Mouse (Mus musculus): Measurements from ENCODE around the gene Apol8. TPM values are rescaled to one million over a fixed set of nuclear protein-coding genes. Genes with fewer than 3 reads are reported as not detected.
A peak's percentile ranks its signal among the peaks of the same experiment; 100 is the strongest.

Apol8 gene
- total RNA-seq, 2 experiments from 2014 or later = not detected

DNA sequence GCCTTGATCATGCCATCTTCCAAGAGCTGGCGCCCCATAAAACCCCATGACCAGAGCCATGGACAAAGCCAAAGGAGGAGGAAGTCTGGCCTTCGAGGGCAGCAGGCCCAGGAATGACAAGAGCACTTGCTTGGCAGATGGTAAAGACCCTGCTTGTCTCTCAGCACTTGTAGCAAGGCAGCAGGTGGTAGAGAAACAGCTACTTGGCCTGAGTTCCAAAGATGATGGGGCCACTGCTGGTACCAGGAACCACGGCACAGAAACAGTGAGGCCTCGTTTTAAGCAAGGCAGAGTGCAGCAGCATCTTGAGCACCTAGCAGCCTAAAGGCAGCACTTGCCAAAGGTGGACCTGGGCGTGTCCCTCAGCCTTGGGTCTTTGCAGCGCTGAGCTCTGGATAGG, 31.6 kb upstream of the Apol8 start:
- no peak for DNase-seq (ENCODE audit: low spot score in 2 of 2)

DNA sequence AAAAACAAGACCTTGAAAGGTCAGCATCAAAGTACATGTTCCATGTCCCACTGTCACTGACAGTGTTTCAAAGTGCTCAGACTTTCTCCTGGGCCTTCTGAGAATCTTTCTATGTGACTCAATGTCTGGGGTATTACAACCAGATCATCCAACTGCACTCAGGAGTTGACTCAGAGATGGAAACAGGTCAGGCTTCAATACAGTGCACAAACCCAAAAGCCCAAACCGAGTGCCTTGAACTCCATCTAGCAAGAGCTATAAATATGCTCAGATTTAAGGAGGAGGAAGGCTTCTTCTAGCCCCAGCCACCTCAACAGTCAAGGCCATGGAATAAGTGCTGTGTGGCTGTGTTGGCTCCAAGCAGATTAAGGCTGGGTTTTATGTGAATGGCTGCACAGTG, 29.0 kb upstream of the Apol8 start:
- no peak for DNase-seq (ENCODE audit: low spot score in 2 of 2)

DNA sequence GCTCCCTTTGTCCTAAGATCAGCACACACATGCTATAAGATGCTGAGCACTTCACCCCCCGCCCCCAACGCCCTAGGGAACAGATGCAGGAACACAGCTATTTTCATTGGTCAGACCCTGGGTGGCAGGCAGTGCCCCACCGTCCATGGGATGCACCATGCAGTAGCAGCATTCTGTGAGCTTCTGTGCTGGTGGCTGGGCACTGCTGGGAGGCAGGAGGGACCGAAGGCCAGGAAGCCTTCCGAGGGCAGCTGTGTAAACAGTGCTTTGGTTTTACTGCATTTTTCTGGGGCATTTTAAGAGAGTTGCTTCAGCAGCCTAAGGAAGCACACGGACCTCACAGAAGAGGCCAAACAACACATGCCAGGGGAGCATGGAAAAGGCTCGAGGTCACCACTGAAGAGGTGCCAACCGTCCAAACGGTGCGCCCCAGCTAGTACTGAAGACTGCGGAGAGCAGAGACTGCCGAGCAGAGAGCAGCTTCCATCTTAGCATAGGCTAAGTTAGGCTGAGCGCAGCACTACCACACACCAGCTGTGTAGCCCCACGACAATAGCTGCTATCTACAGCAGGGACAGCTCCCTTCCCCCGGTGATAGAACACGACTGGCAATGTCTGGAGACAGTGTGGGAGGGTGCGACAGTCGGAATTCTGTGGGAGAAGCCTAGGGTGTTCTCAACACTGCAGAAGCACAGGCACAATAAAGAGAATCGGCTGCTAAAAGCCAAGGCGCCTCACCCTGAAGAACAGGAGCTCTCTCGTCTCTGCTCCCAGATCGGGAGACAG, 27.4 kb upstream of the Apol8 start:
- no peak for DNase-seq (ENCODE audit: low spot score in 2 of 2)

DNA sequence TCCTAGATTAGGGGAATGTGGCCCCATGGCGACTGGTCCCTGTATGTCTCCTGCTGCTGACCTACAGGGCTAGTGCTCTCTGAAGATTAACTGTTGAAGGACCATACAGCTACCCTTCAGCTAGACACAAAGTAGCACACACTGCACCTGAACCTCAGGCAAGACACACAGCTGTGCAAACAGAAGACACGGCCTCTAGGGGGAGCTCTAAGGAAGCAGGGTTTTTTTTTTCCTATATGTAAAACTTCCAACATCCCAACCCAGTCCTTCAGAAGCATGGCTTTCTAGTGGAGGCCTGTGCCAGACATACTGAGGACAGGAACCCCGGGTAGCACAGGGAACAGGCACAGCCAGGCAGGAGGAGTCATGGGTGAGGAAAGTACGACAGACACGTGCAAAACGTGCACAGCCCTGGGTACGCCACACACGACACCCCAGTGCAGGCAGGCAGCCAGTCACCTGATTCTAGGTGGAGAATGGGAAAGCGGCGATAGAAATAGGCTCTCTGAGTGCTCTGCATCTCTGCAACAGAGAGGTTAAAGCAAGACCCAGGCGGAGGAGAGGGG, 25.7 kb upstream of the Apol8 start:
- DNase-seq (ENCODE audit: low spot score in 2 of 2) = peak in 1 of 2 experiments; percentile 34

DNA sequence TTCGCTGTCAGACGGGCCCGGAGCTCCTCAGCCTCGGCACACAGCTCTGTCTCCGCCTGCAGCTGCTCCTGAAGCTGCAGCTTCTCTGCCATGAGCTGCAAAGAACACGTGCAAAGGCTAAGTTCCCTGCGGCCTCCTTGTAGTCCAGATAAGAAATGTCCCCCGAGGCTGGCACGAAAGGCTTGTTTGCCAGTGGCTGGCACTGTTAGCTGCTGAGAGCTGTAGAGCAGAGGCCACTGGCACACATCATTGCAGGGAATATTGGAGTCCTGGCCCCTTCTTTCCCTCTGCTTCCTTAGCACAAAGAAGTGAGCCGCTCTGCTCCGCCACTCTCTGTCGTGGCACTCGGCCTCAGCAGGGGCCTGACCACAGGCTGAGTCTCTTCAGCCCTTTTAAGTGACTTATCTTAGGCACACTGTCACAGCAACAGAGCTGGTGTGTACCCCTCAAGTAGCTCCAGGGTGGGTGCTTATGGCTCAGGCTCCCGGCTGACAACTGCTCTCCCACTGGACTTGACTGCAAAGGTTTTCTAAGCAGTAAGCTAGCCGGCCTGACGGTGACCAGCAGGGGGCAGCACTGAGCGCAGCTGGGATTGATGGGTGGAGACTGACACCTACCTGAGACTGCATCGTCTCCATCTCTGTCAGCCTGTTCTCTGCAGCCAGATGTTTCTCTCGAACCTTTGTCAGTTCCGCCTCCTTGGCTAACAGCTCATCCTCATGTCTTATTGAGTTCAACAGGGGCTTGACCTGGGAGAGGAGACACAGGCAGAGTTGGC, 18.6 kb upstream of the Apol8 start:
- DNase-seq (ENCODE audit: low spot score in 2 of 2) = peak; percentile 80 to 82

DNA sequence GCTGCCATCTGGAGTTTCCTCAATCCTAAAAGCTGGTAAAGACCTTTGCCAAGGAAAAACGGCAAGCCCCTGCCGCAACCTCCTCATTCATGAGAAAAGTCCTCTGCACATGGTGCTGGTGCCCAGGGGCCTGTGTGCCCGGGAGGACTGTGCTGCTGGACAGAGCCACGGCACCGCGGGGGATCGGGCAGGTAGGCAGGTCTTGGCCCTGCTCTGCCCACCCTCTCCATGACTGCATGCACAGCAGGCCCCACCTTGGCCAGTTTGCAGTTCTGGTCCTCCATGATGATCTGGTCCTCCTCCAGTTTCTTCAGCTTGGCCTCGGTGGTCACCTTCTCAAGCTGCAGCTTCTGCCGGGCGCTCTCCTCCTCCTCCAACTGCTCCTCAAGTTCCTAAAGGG, 17.5 kb upstream of the Apol8 start:
- DNase-seq (ENCODE audit: low spot score in 2 of 2) = no peak

DNA sequence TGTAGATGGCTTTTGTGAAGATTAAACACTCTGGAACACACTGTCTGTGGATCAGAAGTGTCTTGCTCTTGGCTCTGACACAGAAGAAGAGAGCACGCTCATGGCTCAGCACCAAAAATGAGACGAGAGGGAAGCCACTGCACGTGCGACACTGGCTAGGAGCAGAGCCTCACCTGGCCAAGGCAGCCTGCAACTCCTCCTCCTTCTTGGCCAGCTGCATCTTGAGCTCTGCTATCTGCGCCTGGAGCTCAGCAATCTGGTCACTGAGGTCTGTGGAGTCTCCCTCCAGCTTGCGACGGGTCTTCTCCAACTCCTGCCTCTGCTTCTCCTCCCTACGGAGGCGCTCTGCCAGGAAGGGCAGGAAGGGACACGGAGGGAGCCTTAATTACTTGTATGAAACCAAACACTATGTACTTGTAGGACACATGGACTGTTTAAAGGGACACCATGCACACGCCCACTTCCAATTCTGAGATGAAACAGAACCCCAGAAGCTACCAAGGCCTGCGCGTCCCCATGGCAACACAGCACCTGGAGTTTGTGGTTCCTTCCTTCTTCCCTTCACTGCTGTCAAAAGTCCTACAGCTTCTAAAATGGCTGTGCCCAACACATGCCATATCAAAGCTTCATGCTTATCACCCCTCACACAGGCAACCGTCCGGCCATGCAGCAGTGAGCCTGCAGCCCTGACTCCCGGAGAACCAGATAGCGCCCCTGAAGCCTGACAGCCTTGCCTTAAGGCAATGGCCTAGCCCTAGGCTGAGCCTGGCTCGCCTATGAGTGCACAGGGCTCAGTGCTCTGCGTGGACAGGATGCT, 16.5 kb upstream of the Apol8 start:
- no peak for DNase-seq (ENCODE audit: low spot score in 2 of 2)

DNA sequence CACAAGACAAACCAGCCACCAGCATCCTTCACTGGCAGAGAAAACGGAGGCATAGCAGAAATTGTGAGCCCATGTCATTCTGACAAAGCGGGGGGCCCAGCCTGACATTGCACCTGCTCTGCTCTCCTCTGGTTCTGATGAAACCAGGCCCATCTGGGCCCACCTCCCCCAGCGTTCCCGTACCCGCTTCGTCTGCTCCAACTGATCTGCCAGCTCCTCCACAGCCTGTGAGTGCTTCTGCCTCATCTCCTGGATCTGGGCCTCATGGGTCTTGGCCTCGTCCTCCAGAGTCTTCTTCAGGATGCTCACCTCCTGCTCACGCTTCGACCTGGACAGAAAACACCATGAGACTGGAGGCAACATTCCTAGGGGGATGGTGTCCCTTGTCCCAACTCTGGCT, 14.1 kb upstream of the Apol8 start:
- no peak for DNase-seq (ENCODE audit: low spot score in 2 of 2)

DNA sequence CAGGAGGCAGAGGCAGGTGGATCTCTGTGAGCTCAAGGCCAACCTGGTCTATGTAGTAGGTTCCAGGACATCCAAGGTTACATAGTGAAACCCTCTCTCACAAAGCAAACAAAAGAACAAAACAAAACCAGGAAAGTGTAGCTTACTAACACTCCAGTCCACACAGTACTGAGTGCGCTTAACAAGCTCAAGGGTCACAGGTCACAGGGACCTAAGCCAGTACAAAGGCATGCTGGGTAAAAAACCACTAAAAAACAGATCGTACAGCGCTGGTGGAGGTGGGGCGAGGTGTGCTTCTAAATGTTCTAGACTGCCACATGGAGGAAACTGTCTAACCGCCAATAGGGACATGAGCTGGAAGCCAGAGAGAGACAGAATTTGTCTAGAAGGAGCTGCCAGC, 13.5 kb upstream of the Apol8 start:
- no peak for DNase-seq (ENCODE audit: low spot score in 2 of 2)

DNA sequence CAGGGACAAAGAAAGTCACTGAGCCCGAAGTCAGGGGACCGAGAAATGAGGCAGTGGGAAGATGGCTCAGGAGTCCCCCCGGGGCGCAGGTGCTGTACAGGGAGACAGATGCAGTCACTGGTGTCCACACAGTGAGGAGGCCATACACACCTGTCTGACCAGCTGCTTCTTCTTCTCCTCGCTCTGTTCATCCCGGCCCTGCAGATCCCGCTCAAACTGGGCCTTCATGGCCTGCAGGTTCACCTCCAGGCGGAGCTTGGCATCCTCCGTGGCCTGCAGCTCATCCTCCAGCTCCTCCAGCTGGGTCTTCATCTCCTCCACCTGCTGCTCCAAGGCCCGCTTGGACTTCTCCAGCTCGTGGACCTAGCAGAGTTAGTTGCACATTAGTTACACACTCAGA, 10.2 kb upstream of the Apol8 start:
- no peak for DNase-seq (ENCODE audit: low spot score in 2 of 2)

DNA sequence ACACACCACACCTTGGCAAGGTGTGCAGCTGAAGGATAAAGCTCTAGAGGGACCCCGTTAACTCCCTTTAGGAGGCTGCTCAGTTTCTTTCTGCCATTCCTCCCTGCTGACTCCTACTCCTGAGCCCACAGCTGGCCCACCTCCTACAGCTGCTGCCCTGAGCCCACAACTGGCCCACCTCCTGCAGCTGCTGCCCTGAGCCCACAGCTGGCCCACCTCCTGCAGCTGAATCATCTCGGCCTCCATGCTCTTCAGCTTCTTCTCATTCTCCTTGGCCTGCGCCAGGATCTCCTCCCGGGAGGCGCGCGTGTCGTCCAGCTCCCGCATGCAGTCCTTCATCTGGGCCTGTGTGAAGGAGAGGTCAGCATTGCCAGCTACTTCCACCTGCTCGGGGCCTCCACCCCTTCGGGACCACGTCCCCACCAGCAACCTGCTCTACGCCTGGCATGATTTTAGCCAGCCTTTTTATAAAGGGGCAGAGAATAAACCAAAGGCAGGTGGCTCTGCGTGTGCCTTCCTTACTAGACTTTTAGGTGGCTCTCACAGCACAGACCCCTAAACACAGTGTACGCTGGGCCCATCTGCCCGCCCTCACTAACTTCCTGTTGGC, 8.8 kb upstream of the Apol8 start:
- DNase-seq (ENCODE audit: low spot score in 2 of 2) = no peak

DNA sequence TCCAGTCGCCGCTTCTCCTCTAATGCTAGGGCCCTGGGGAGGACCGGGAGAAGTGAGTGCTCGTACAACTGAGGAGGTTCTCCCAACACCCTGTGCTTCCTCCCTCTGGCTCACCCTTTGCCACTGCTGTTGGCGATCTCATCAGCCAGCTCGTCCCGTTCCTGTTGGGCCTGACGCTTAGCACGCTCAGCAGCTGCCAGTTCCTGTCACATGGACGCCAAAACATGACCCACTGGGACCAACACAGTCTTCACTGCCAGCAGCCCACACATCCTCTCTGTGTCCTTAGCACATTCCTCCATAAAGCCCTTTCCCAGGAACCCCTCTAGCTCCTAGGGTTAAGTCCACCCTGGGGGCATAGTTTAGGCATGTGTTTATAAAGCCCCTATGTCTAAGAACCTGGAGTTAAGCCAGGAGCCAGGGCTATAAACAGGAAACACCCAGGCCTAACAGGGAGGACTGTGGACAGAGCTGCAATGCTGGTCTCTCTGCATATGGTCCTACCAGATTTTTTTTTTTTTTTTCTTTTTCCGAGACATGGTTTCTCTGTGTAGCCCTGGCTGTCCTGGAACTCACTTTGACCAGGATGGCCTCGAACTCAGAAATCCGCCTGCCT, 7.7 kb upstream of the Apol8 start:
- DNase-seq (ENCODE audit: low spot score in 2 of 2) = no peak

DNA sequence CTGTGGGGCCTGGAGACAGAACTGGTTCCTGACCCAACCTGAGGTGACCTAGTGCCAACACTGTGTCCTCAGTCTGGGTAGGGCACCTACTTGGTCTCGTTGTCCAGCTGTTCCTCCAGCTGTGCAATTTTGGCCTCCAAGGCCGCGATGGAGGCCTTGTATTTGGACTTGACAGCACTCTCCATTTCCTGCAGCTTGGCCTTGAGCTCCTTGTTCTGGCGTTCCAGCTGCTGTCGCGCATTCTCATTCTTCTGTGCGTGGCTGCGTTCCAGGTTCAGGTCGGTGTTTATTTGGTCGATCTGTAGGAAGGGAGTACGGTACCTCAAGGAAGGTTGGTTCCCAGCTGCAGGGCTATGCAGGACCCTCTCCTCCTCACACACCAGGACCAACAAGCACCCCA, 6.9 kb upstream of the Apol8 start:
- DNase-seq (ENCODE audit: low spot score in 2 of 2) = peak in 1 of 2 experiments; percentile 34

DNA sequence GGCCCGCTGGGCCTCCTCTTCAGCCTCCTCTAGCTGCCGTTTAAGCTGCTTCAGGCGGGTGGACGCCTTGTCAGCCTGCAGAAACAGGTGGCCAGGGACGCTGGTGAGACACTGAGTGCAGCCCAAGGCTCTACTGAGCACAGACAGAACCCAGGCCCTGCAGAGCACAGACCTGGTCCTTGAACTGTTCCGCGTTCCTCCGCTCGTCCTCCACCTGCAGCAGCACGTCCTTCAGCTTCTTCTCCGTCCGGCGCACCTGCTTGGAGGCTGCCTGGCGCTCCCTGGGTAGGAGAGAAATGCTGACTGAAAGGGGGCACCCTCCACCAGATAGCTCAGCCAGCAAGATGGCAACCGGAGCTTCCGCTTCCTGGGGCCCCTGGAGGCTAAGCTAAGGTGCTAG, 6.2 kb upstream of the Apol8 start:
- DNase-seq (ENCODE audit: low spot score in 2 of 2) = no peak

DNA sequence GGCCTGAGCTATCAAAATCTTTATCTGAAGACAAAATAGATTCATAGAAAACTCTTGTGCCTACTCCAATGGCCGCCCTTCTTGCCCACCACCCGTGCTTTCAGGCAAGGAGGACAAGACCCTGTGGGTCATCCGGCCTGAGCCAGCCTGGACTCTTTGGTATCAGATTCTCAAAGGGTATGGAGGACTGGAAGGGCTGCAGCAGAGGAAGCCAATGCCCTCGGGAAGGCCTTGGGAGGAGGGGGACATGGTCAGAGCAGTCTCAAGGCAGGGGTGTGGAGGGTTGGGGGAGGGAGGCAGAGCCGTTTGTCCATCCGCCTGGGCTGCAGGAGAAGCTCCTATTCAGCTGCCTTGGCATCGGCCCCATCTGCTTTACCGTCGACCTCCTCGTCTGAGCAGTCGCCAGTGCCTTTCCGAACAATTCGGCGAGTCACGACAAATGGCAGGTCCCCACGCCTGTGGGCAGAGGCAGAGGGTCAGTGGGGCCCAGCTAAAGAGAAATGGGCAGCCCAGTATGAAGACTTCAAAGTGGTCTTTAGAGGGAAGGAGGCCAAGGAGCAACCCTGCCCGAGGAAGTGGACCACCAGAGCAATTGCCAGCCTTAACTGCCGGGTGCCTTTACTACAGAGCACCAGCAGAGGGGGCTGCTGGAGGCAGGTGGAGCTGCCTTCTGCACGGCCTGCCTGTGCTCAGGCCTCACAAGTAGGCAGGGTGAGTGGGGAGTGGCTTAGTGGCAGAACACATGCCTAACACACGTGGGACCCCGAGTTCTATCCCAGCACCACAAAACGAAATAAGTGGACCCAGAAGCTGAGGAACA, 5.0 kb upstream of the Apol8 start:
- no peak for DNase-seq (ENCODE audit: low spot score in 2 of 2)

DNA sequence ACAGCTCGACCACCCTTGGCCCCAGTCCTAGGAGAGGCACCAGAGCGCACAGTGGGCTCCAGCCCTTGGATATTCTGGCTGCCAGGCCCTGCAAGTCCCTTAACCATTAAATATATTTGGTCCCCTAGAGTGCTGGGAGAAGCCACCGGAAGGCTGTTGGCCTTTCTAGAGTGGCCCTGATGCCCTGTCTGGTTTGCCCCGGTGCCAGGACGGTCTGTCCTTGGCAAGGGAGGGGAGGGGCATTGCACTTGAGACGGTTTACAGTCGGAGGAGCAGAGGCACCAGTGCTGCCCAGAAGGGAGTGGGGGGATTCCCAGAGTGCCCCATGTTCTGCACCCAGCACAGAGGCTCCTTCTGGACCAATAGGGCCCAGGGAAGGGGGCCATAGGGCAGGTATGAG, 4.3 kb upstream of the Apol8 start:
- peak in 1 of 2 experiments; percentile 47 for DNase-seq (ENCODE audit: low spot score in 2 of 2)

DNA sequence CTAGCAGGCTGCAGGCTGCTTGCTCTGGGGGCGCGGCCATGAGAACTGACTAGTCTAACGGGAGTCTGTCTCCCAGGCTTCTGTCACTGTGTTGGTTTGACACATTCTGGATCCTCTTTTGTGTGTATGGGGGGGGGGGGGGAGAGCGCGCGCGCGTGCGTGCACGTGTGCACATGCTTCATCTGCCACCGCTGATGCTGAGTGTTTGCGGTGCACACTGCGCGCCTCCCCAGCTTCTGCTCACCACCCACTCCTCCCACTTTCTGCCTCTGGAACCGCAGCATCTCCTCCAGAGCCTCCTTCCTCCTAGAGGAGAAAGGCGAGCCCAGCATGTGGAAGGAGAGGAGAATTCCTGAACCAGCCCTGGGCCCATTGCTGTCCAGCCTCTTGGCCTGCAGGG, 3.2 kb upstream of the Apol8 start:
- no peak for DNase-seq (ENCODE audit: low spot score in 2 of 2)

DNA sequence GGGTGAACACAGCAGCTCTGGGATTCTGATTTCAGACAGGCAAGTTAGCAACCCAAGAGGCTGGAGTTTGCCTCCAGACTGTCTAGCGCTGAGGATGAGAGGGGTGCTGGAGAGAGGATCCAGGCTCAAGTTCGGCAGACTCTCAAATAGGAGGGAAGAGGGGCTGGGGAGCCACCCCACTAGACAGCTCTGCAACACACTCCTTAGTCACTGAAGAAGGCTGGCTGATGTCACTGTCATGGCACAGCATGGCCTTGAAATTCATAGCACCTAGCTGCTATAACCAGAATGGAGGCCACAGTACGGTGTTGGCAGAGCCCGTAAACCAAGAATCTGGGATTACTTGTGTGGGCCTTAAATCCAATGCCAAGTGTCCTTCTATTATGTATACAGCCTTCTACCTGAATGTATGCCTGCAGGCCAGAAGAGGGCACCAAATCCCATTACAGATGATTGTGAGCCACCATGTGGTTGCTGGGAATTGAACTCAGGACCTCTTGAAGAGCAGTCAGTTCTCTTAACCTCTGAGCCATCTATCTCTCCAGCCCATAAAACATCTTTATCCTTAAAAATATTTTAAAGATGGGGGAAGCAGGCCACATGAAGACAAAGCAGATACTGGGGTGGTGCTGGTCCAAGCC, 903 bp upstream of the Apol8 start:
- no peak for DNase-seq (ENCODE audit: low spot score in 2 of 2)

DNA sequence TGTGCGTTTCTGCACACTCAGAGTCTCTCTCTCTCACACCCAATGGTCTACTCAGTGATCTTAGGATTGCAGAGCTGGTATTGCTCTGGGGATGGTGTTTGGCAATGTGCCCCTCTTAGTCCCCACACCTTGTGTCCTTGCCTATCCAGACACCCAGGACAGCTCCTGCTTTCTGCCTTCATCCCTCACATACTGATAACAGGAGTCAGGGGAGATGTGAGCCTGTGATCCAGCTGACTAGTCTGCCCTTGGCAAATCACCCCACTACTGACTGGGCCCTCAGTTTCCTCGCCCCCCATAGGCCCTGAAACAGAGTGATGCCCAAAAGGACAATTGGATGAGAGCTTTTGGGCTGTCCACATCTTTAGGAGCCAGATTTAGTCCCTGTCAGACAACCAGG, 722 bp downstream of the Apol8 start:
- no peak for DNase-seq (ENCODE audit: low spot score in 2 of 2)
